Mouse (Mus musculus) cerebellum, adult 2 months (tissue): ENCODE measurements around the gene Fzd10.

ENCODE experiments used
- CTCF ChIP-seq: fragments of 200-500 bp; IDR thresholded peaks from 2 replicates; pipeline ENCODE4 v1.5.1; 2011; ENCODE audit warnings: low read depth, mild to moderate bottlenecking, control low read depth, low read length, moderate library complexity, borderline replicate concordance; ENCODE audit not compliant: insufficient read depth
- POLR2A ChIP-seq: fragments of 200-500 bp; IDR thresholded peaks from 2 replicates; pipeline ENCODE4 v1.6.1; 2011; ENCODE audit warnings: low read length, control low read depth, borderline replicate concordance; ENCODE audit not compliant: insufficient read depth

DNA sequence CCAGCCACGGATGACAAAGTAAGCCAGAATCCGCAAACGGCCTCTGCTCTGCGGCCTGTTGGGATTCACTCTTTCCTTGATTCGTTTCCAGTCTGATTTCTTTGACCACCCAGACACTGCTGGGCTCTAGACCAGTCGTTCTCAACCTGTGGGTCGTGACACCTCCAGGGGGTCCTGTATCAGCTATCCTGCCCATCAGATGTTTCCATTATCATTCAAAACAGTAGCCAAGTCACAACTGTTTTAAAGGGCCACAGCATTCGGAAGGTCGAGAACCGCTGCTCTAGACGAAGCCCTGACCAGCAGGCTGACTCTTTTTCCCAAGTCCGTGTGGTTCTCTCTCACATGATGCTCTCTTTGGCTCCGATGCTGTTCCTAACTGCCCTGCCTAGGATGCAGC lies 7.2 kb upstream of the Fzd10 start:
- TF ChIP-seq CTCF (no peak), POLR2A (no peak)
